Mouse (Mus musculus) heart, embryonic 13.5 days (tissue): ENCODE data around the gene Slc43a2. TPM values are rescaled to one million over a fixed set of nuclear protein-coding genes. Genes with fewer than 3 reads are reported as not detected.

Source experiments
- ATAC-seq: fragments of 200-750 bp; cut with Nextera tagmentation; 2 replicates; pipeline ENCODE4 v1.8.0; 2017; ENCODE audit warnings: moderate TSS enrichment; ENCODE audit not compliant: insufficient number of reproducible peaks, low FRiP score, low TSS enrichment; ENCODE audit errors: extremely low read depth
- H3K27ac ChIP-seq: fragments of 300-500 bp; sonication (generic); replicated peaks from 2 replicates; pipeline ENCODE4 v1.5.1; 2015; ENCODE audit warnings: moderate library complexity, mild to moderate bottlenecking, inconsistent platforms
- H3K27me3 ChIP-seq: fragments of 300-500 bp; sonication (generic); replicated peaks from 2 replicates; pipeline ENCODE4 v1.6.1; 2015; ENCODE audit warnings: mild to moderate bottlenecking, inconsistent platforms
- H3K36me3 ChIP-seq: fragments of 300-500 bp; sonication (generic); 2 replicates; pipeline ENCODE4 v1.6.1; 2015; ENCODE audit warnings: mild to moderate bottlenecking, inconsistent platforms
- H3K4me1 ChIP-seq: fragments of 300-500 bp; sonication (generic); 2 replicates; pipeline ENCODE4 v1.6.1; 2015; ENCODE audit warnings: inconsistent platforms
- H3K4me2 ChIP-seq: fragments of 300-500 bp; sonication (generic); 2 replicates; pipeline ENCODE4 v1.6.1; 2015; ENCODE audit warnings: inconsistent platforms, mild to moderate bottlenecking, moderate library complexity
- H3K4me3 ChIP-seq: fragments of 300-500 bp; sonication (generic); 2 replicates; pipeline ENCODE4 v1.5.1; 2015; ENCODE audit warnings: moderate library complexity, mild to moderate bottlenecking, inconsistent platforms
- H3K9ac ChIP-seq: fragments of 300-500 bp; sonication (generic); 2 replicates; pipeline ENCODE4 v1.6.1; 2015; ENCODE audit warnings: inconsistent platforms, mild to moderate bottlenecking, moderate library complexity
- H3K9me3 ChIP-seq: fragments of 300-500 bp; sonication (generic); 2 replicates; pipeline ENCODE4 v1.6.1; 2016; ENCODE audit warnings: inconsistent platforms
- WGBS: fragments of 180-500 bp; shearing (Covaris S2); methylation state at CpG from one replicate; pipeline ENCODE4 v1.1.7; 2015; ENCODE audit warnings: mixed read lengths; 5-methylcytosine and 5-hydroxymethylcytosine counted together
- polyA plus RNA-seq: library from polyadenylated mRNA; unstranded; fragments of >200 nt; fragmentation: Nextera tagmentation; extraction: Ambion mirVana; gene quantifications from 2 replicates; pipeline ENCODE4 v1.2.1, GENCODE M21; 2015

The Slc43a2 gene
- polyA plus RNA-seq, 1 experiment from 2014 or later: 3.6 TPM

- Histone ChIP-seq H3K4me3 (no peak overlapping the region), H3K4me2 (no peak overlapping the region), H3K9ac (no peak overlapping the region), H3K4me1 (peaks cover 15% of the 10 kb centered on the region), H3K36me3 (no peaks in the 10 kb centered on the region), H3K27ac (no peak overlapping the region), H3K27me3 (peaks cover 33% of the 10 kb centered on the region), H3K9me3 (no peaks in the 10 kb centered on the region)
- WGBS: 72% methylated on average over 9 of the region's 9 CpGs
- no peak for ATAC-seq
These were observed 44.1 kb downstream of the Slc43a2 start for GRCm38 (mm10) chr11:75575560-75576123.

GRCm38 (mm10) chr11:75578609-75579008 lies 47.1 kb downstream of the Slc43a2 start:
- no peak for ATAC-seq
- no peak overlapping the region for H3K4me3 ChIP-seq
- H3K27me3 ChIP-seq: peaks cover 12% of the 10 kb centered on the region
- no peaks in the 10 kb centered on the region for H3K4me1 ChIP-seq
- no peaks in the 10 kb centered on the region for H3K36me3 ChIP-seq
- WGBS: 70% methylated on average over 5 of the region's 5 CpGs
- no peak overlapping the region for H3K4me2 ChIP-seq
- H3K9ac ChIP-seq: no peak overlapping the region
- H3K27ac ChIP-seq: no peak overlapping the region
- no peaks in the 10 kb centered on the region for H3K9me3 ChIP-seq

- H3K9ac ChIP-seq: no peak overlapping the region
- ATAC-seq: no peak
These were observed 50.1 kb downstream of the Slc43a2 start for GRCm38 (mm10) chr11:75581495-75582149.

GRCm38 (mm10) chr11:75583521-75583920 lies 52.0 kb downstream of the Slc43a2 start:
- Histone ChIP-seq H3K9ac (no peak overlapping the region), H3K27me3 (no peaks in the 10 kb centered on the region), H3K27ac (no peak overlapping the region), H3K4me2 (no peak overlapping the region), H3K9me3 (no peaks in the 10 kb centered on the region), H3K36me3 (no peaks in the 10 kb centered on the region), H3K4me1 (peaks cover 4% of the 10 kb centered on the region; the same call in 1 of the 2 replicates), H3K4me3 (no peak overlapping the region)
- no peak for ATAC-seq
- WGBS: 64% methylated on average over 2 of the region's 2 CpGs

More at GRCm38 (mm10) chr11:75581495-75582149, 50.1 kb downstream of the Slc43a2 start:
- Histone ChIP-seq H3K27me3 (no peaks in the 10 kb centered on the region), H3K9me3 (no peaks in the 10 kb centered on the region), H3K4me1 (no peaks in the 10 kb centered on the region), H3K4me3 (no peak overlapping the region), H3K36me3 (no peaks in the 10 kb centered on the region), H3K27ac (no peak overlapping the region), H3K4me2 (no peak overlapping the region)
- WGBS: 83% methylated on average over 7 of the region's 7 CpGs

- H3K36me3 ChIP-seq: 0 out of 2 replicates have a peak, but pooled peaks cover 2% of the 10 kb centered on the region
- whole genome bisulfite sequencing: 70% methylated on average over 4 of the region's 4 CpGs
- no peaks in the 10 kb centered on the region for H3K9me3 ChIP-seq
- H3K4me3 ChIP-seq: no peak overlapping the region
- H3K4me1 ChIP-seq: peaks cover 20% of the 10 kb centered on the region
- no peak for ATAC-seq
- H3K27ac ChIP-seq: no peak overlapping the region
- no peaks in the 10 kb centered on the region for H3K27me3 ChIP-seq
- no peak overlapping the region for H3K4me2 ChIP-seq
- no peak overlapping the region for H3K9ac ChIP-seq
These were observed 53.6 kb downstream of the Slc43a2 start for GRCm38 (mm10) chr11:75585061-75585460.

GRCm38 (mm10) chr11:75585978-75586377 lies 54.5 kb downstream of the Slc43a2 start:
- Histone ChIP-seq H3K27me3 (no peaks in the 10 kb centered on the region), H3K4me3 (no peak overlapping the region), H3K36me3 (peaks cover 6% of the 10 kb centered on the region; the same call in 1 of the 2 replicates), H3K9me3 (no peaks in the 10 kb centered on the region), H3K27ac (no peak overlapping the region), H3K9ac (no peak overlapping the region), H3K4me1 (peaks cover 24% of the 10 kb centered on the region), H3K4me2 (no peak overlapping the region)
- ATAC-seq: no peak
- 71% methylated on average over 5 of the region's 5 CpGs for WGBS

- Histone ChIP-seq H3K27me3 (no peaks in the 10 kb centered on the region), H3K4me3 (no peak overlapping the region), H3K9ac (peak overlapping the region; percentile 94), H3K4me2 (no peak overlapping the region), H3K4me1 (peaks cover 24% of the 10 kb centered on the region), H3K9me3 (no peaks in the 10 kb centered on the region), H3K27ac (no peak overlapping the region), H3K36me3 (peaks cover 14% of the 10 kb centered on the region)
- WGBS: 69% methylated on average over 5 of the region's 5 CpGs
- no peak for ATAC-seq
These were observed 55.5 kb downstream of the Slc43a2 start for GRCm38 (mm10) chr11:75586963-75587362.

GRCm38 (mm10) chr11:75587493-75588284 lies 56.2 kb downstream of the Slc43a2 start, which contains the start of gene Pitpna:
Pitpna (plus strand) TSS chr11:75588097.
- Histone ChIP-seq H3K9me3 (no peaks in the 10 kb centered on the region), H3K4me2 (peak within 1 kb of the TSS; percentile 79), H3K4me1 (peaks cover 24% of the 10 kb centered on the region), H3K27ac (peak within 1 kb of the TSS; percentile 83), H3K9ac (peak within 1 kb of the TSS; percentile 94), H3K27me3 (no peaks in the 10 kb centered on the region), H3K4me3 (peak within 1 kb of the TSS; percentile 84), H3K36me3 (peaks cover 21% of the 10 kb centered on the region)
- 5% methylated on average over 49 of the region's 49 CpGs for WGBS
- ATAC-seq: peak; percentile 92

GRCm38 (mm10) chr11:75588285-75588941 lies 56.9 kb downstream of the Slc43a2 start:
- WGBS: under 1% methylated on average over 37 of the region's 37 CpGs
- Histone ChIP-seq H3K9ac (peak overlapping the region; percentile 94), H3K27ac (peak overlapping the region; percentile 83), H3K27me3 (no peaks in the 10 kb centered on the region), H3K4me2 (peak overlapping the region; percentile 79), H3K36me3 (peaks cover 28% of the 10 kb centered on the region), H3K4me1 (peaks cover 24% of the 10 kb centered on the region), H3K9me3 (no peaks in the 10 kb centered on the region), H3K4me3 (peak overlapping the region; percentile 84)
- ATAC-seq: peak; percentile 62

- Histone ChIP-seq H3K36me3 (peaks cover 65% of the 10 kb centered on the region), H3K27me3 (no peaks in the 10 kb centered on the region), H3K27ac (no peak overlapping the region), H3K9ac (no peak overlapping the region), H3K4me3 (no peak overlapping the region), H3K9me3 (no peaks in the 10 kb centered on the region), H3K4me2 (no peak overlapping the region), H3K4me1 (peaks cover 43% of the 10 kb centered on the region)
- whole genome bisulfite sequencing: 83% methylated on average over 5 of the region's 5 CpGs
- ATAC-seq: no peak
These were observed 61.1 kb downstream of the Slc43a2 start for GRCm38 (mm10) chr11:75592612-75593011.

GRCm38 (mm10) chr11:75594431-75594830 lies 62.9 kb downstream of the Slc43a2 start:
- no peaks in the 10 kb centered on the region for H3K27me3 ChIP-seq
- H3K4me1 ChIP-seq: peaks cover 32% of the 10 kb centered on the region
- H3K9ac ChIP-seq: no peak overlapping the region
- WGBS: 72% methylated on average over 9 of the region's 9 CpGs
- peaks cover 83% of the 10 kb centered on the region for H3K36me3 ChIP-seq
- H3K27ac ChIP-seq: no peak overlapping the region
- no peak overlapping the region for H3K4me3 ChIP-seq
- no peak overlapping the region for H3K4me2 ChIP-seq
- H3K9me3 ChIP-seq: no peaks in the 10 kb centered on the region
- no peak; the same call in 1 of the 2 replicates for ATAC-seq
